Mouse (Mus musculus): ENCODE results near the gene Oxld1.

Gene Oxld1

GRCm38 (mm10) chr11:120483448-120483934 lies 25.6 kb upstream of the Oxld1 start:
- DNase-seq (ENCODE audit: low read depth, low spot score): no peak

GRCm38 (mm10) chr11:120472052-120472451 lies 14.2 kb upstream of the Oxld1 start:
- DNase-seq (ENCODE audit: low read depth, low spot score): no peak

GRCm38 (mm10) chr11:120467736-120468092 lies 9.8 kb upstream of the Oxld1 start:
- DNase-seq (ENCODE audit: low read depth, low spot score): no peak

- peak; percentile 100 for DNase-seq (ENCODE audit: low read depth, low spot score)
These were observed 9.3 kb upstream of the Oxld1 start, which contains the start of gene Arl16 for GRCm38 (mm10) chr11:120467051-120467735. Gene Arl16 (minus strand): TSS chr11:120467607.

- no peak for DNase-seq (ENCODE audit: low read depth, low spot score)
These were observed 7.7 kb upstream of the Oxld1 start for GRCm38 (mm10) chr11:120465521-120465920.

- no peak for DNase-seq (ENCODE audit: low read depth, low spot score)
These were observed 6.5 kb upstream of the Oxld1 start for GRCm38 (mm10) chr11:120464365-120464764.

GRCm38 (mm10) chr11:120463536-120463935 lies 5.7 kb upstream of the Oxld1 start:
- no peak for DNase-seq (ENCODE audit: low read depth, low spot score)

GRCm38 (mm10) chr11:120458847-120459597 lies 1.2 kb upstream of the Oxld1 start:
- DNase-seq (ENCODE audit: low read depth, low spot score): peak; percentile 45

GRCm38 (mm10) chr11:120457370-120457769 lies 498 bp downstream of the Oxld1 start:
- no peak for DNase-seq (ENCODE audit: low read depth, low spot score)

GRCm38 (mm10) chr11:120455413-120455812 lies 2.5 kb downstream of the Oxld1 start:
- DNase-seq (ENCODE audit: low read depth, low spot score): no peak

GRCm38 (mm10) chr11:120454965-120455364 lies 2.9 kb downstream of the Oxld1 start:
- no peak for DNase-seq (ENCODE audit: low read depth, low spot score)

- no peak for DNase-seq (ENCODE audit: low read depth, low spot score)
These were observed 4.6 kb downstream of the Oxld1 start, which contains the start of gene Pde6g for GRCm38 (mm10) chr11:120453306-120453705. Gene Pde6g (minus strand): TSS chr11:120453500.

- DNase-seq (ENCODE audit: low read depth, low spot score): no peak
These were observed 5.6 kb downstream of the Oxld1 start for GRCm38 (mm10) chr11:120452246-120452645.

- DNase-seq (ENCODE audit: low read depth, low spot score): no peak
These were observed 10.7 kb downstream of the Oxld1 start for GRCm38 (mm10) chr11:120447179-120447578.

- no peak for DNase-seq (ENCODE audit: low read depth, low spot score)
These were observed 12.4 kb downstream of the Oxld1 start for GRCm38 (mm10) chr11:120445475-120445874.

GRCm38 (mm10) chr11:120444106-120444505 lies 13.8 kb downstream of the Oxld1 start:
- DNase-seq (ENCODE audit: low read depth, low spot score): no peak

GRCm38 (mm10) chr11:120442765-120443280 lies 15.0 kb downstream of the Oxld1 start:
- no peak for DNase-seq (ENCODE audit: low read depth, low spot score)

GRCm38 (mm10) chr11:120442344-120442743 lies 15.5 kb downstream of the Oxld1 start, which contains the start of gene Tspan10:
Gene Tspan10 (plus strand): TSS chr11:120442644.
- DNase-seq (ENCODE audit: low read depth, low spot score): no peak

GRCm38 (mm10) chr11:120437857-120438385 lies 19.9 kb downstream of the Oxld1 start:
- no peak for DNase-seq (ENCODE audit: low read depth, low spot score)

- peak; percentile 71 for DNase-seq (ENCODE audit: low read depth, low spot score)
These were observed 20.6 kb downstream of the Oxld1 start, which contains the start of gene Nploc4 for GRCm38 (mm10) chr11:120437152-120437856. Gene Nploc4 (minus strand): TSS chr11:120437708.

GRCm38 (mm10) chr11:120426727-120427126 lies 31.1 kb downstream of the Oxld1 start:
- DNase-seq (ENCODE audit: low read depth, low spot score): no peak

All from WW6 (cell line).